Mouse (Mus musculus): ENCODE results near the gene Gm5751. TPM values are rescaled to one million over a fixed set of nuclear protein-coding genes. Genes with fewer than 3 reads are reported as not detected.
A peak's percentile ranks its signal among the peaks of the same experiment; 100 is the strongest.
"Not testable (repeated sequence)": the region's sequence is repeated elsewhere in the genome, so short reads cannot be mapped to it uniquely, and the experiment has no call there.

Gene Gm5751
- not detected in 2 replicates for polyA plus RNA-seq (2016; fragmentation: Nextera tagmentation; extraction: Ambion mirVana)

- not testable (repeated sequence) for H3K36me3 ChIP-seq; DNase-seq (ENCODE audit: low spot score); H3K27ac ChIP-seq; H3K9me3 ChIP-seq; H3K4me1 ChIP-seq; H3K4me3 ChIP-seq; H3K27me3 ChIP-seq (ENCODE audit: insufficient read depth, poor library complexity, severe bottlenecking)
- WGBS, result 80% methylated on average over 3 of the region's 4 CpGs
Measured at GRCm38 (mm10) chrX:8873953-8874352, at the start of gene Gm5751. Gene Gm5751, plus strand, starts transcription at chrX:8874253.

- Histone ChIP-seq H3K27ac (no peak overlapping the region), H3K4me3 (no peak overlapping the region), H3K36me3 (no peaks in the 10 kb centered on the region), H3K9me3 (no peaks in the 10 kb centered on the region), H3K4me1 (no peaks in the 10 kb centered on the region), H3K27me3 (ENCODE audit: insufficient read depth, poor library complexity, severe bottlenecking) (no peaks in the 10 kb centered on the region)
- no peak for DNase-seq (ENCODE audit: low spot score)
Measured at GRCm38 (mm10) chrX:8832043-8832442, 42.0 kb upstream of the Gm5751 start.

- Histone ChIP-seq H3K9me3 (no peaks in the 10 kb centered on the region), H3K36me3 (no peaks in the 10 kb centered on the region), H3K4me1 (no peaks in the 10 kb centered on the region), H3K27me3 (ENCODE audit: insufficient read depth, poor library complexity, severe bottlenecking) (no peaks in the 10 kb centered on the region), H3K4me3 (no peak within 1 kb of the TSS), H3K27ac (no peak within 1 kb of the TSS)
- no peak for DNase-seq (ENCODE audit: low spot score)
- 62% methylated on average over 1 of the region's 1 CpGs for WGBS
Measured at GRCm38 (mm10) chrX:8843694-8844093, 30.4 kb upstream of the Gm5751 start, which contains the start of gene Gm6592. Gene Gm6592, plus strand, starts transcription at chrX:8843994.

GRCm38 (mm10) chrX:8852486-8852885 is 21.6 kb upstream of the Gm5751 start:
- no peaks in the 10 kb centered on the region for H3K4me1 ChIP-seq

GRCm38 (mm10) chrX:8864331-8864730 is 9.7 kb upstream of the Gm5751 start:
- not testable (repeated sequence) for H3K27me3 ChIP-seq (ENCODE audit: insufficient read depth, poor library complexity, severe bottlenecking); H3K9me3 ChIP-seq; H3K27ac ChIP-seq; H3K36me3 ChIP-seq; H3K4me1 ChIP-seq; H3K4me3 ChIP-seq
- peak; percentile 79 for DNase-seq (ENCODE audit: low spot score)
- WGBS, result 2% methylated on average over 3 of the region's 3 CpGs

More at GRCm38 (mm10) chrX:8852486-8852885, 21.6 kb upstream of the Gm5751 start:
- Histone ChIP-seq H3K36me3 (no peaks in the 10 kb centered on the region), H3K9me3 (no peaks in the 10 kb centered on the region), H3K27me3 (ENCODE audit: insufficient read depth, poor library complexity, severe bottlenecking) (no peaks in the 10 kb centered on the region), H3K4me3 (no peak overlapping the region), H3K27ac (no peak overlapping the region)
- WGBS, result 86% methylated on average over 10 of the region's 10 CpGs
- no peak for DNase-seq (ENCODE audit: low spot score)

- Histone ChIP-seq H3K36me3 (no peaks in the 10 kb centered on the region), H3K27me3 (ENCODE audit: insufficient read depth, poor library complexity, severe bottlenecking) (no peaks in the 10 kb centered on the region), H3K9me3 (no peaks in the 10 kb centered on the region), H3K4me1 (no peaks in the 10 kb centered on the region), H3K27ac (no peak overlapping the region), H3K4me3 (no peak overlapping the region)
- WGBS, result 60% methylated on average over 4 of the region's 4 CpGs
- DNase-seq (ENCODE audit: low spot score), result no peak
Measured at GRCm38 (mm10) chrX:8884336-8884735, 10.3 kb downstream of the Gm5751 start.

- 51% methylated on average over 3 of the region's 9 CpGs for WGBS
- Histone ChIP-seq H3K4me1 (no peaks in the 10 kb centered on the region), H3K4me3 (peak overlapping the region; percentile 62), H3K27me3 (ENCODE audit: insufficient read depth, poor library complexity, severe bottlenecking) (peaks cover 17% of the 10 kb centered on the region; the same call in 1 of the 2 replicates), H3K9me3 (no peaks in the 10 kb centered on the region), H3K36me3 (no peaks in the 10 kb centered on the region), H3K27ac (peak overlapping the region; percentile 87; the same call in 1 of the 2 replicates)
- DNase-seq (ENCODE audit: low spot score), result no peak
Measured at GRCm38 (mm10) chrX:8891975-8892342, 17.9 kb downstream of the Gm5751 start.

GRCm38 (mm10) chrX:8892343-8893155 is 18.5 kb downstream of the Gm5751 start, which contains the start of gene B630019K06Rik:
Gene B630019K06Rik, plus strand, starts transcription at chrX:8892382.
- 13% methylated on average over 68 of the region's 95 CpGs for WGBS
- Histone ChIP-seq H3K36me3 (no peaks in the 10 kb centered on the region), H3K27ac (peak within 1 kb of the TSS; percentile 87), H3K4me1 (no peaks in the 10 kb centered on the region), H3K4me3 (peak within 1 kb of the TSS; percentile 62), H3K27me3 (ENCODE audit: insufficient read depth, poor library complexity, severe bottlenecking) (peaks cover 17% of the 10 kb centered on the region; the same call in 1 of the 2 replicates), H3K9me3 (no peaks in the 10 kb centered on the region)
- DNase-seq (ENCODE audit: low spot score), result no peak

GRCm38 (mm10) chrX:8893182-8893651 is 19.2 kb downstream of the Gm5751 start:
- WGBS, result 15% methylated on average over 41 of the region's 42 CpGs
- H3K27ac ChIP-seq, result peak overlapping the region; percentile 87
- H3K4me1 ChIP-seq, result no peaks in the 10 kb centered on the region
- H3K4me3 ChIP-seq, result peak overlapping the region; percentile 62
- no peak for DNase-seq (ENCODE audit: low spot score)
- no peaks in the 10 kb centered on the region for H3K9me3 ChIP-seq
- no peaks in the 10 kb centered on the region for H3K36me3 ChIP-seq
- H3K27me3 ChIP-seq (ENCODE audit: insufficient read depth, poor library complexity, severe bottlenecking), result peaks cover 17% of the 10 kb centered on the region; the same call in 1 of the 2 replicates

- no peak overlapping the region for H3K4me3 ChIP-seq
- no peaks in the 10 kb centered on the region for H3K9me3 ChIP-seq
- H3K36me3 ChIP-seq, result no peaks in the 10 kb centered on the region
- no peak overlapping the region for H3K27ac ChIP-seq
- no peaks in the 10 kb centered on the region for H3K27me3 ChIP-seq (ENCODE audit: insufficient read depth, poor library complexity, severe bottlenecking)
- no peaks in the 10 kb centered on the region for H3K4me1 ChIP-seq
- no peak for DNase-seq (ENCODE audit: low spot score)
- WGBS, result 70% methylated on average over 4 of the region's 4 CpGs
Measured at GRCm38 (mm10) chrX:8900823-8901222, 26.8 kb downstream of the Gm5751 start.

- Histone ChIP-seq H3K4me1 (no peaks in the 10 kb centered on the region), H3K9me3 (no peaks in the 10 kb centered on the region), H3K27ac (no peak overlapping the region), H3K4me3 (no peak overlapping the region), H3K36me3 (no peaks in the 10 kb centered on the region), H3K27me3 (ENCODE audit: insufficient read depth, poor library complexity, severe bottlenecking) (no peaks in the 10 kb centered on the region)
- no peak for DNase-seq (ENCODE audit: low spot score)
- WGBS, result 34% methylated on average over 7 of the region's 7 CpGs
Measured at GRCm38 (mm10) chrX:8901906-8902472, 27.9 kb downstream of the Gm5751 start.

GRCm38 (mm10) chrX:8921080-8921479 is 47.0 kb downstream of the Gm5751 start:
- Histone ChIP-seq H3K4me3 (no peak overlapping the region), H3K27me3 (ENCODE audit: insufficient read depth, poor library complexity, severe bottlenecking) (no peaks in the 10 kb centered on the region), H3K9me3 (no peaks in the 10 kb centered on the region), H3K36me3 (no peaks in the 10 kb centered on the region), H3K27ac (no peak overlapping the region), H3K4me1 (no peaks in the 10 kb centered on the region)
- no peak for DNase-seq (ENCODE audit: low spot score)
- WGBS, result 86% methylated on average over 4 of the region's 4 CpGs

All from heart, embryonic 10.5 days (tissue).